Mouse (Mus musculus): ENCODE data around the gene Olfr1238. TPM values are rescaled to one million over a fixed set of nuclear protein-coding genes. Genes with fewer than 3 reads are reported as not detected.

The Olfr1238 gene
- polyA plus RNA-seq (2015; fragmentation: Nextera tagmentation; extraction: Ambion mirVana): not detected in 2 replicates

GRCm38 (mm10) chr2:89409576-89409975 lies at the start of gene Olfr1238:
Gene Olfr1238 (minus strand): TSS chr2:89409676.
- no peak for ATAC-seq
- TF ChIP-seq EP300 (IDR thresholded peaks at IDR 0.05; ENCODE audit: low read depth): no peak
- TF ChIP-seq CTCF (IDR thresholded peaks at IDR 0.05; ENCODE audit: low read depth): no peak
- Histone ChIP-seq H3K9ac (replicated peaks) (no peak within 1 kb of the TSS), H3K27ac (ENCODE audit: low read depth) (no peak within 1 kb of the TSS), H3K36me3 (replicated peaks; ENCODE audit: insufficient read depth, low read length) (no peaks in the 10 kb centered on the region), H3K4me1 (ENCODE audit: insufficient read depth) (no peaks in the 10 kb centered on the region), H3K4me2 (ENCODE audit: low read depth, low read length) (no peak within 1 kb of the TSS), H3K27me3 (ENCODE audit: insufficient read depth, low read length) (no peaks in the 10 kb centered on the region), H3K9me3 (ENCODE audit: low read length) (no peaks in the 10 kb centered on the region), H3K4me3 (ENCODE audit: low read depth, low read length) (no peak within 1 kb of the TSS)
- 82% methylated on average over 2 of the region's 2 CpGs for whole genome bisulfite sequencing (ENCODE audit: insufficient replicate concordance)
- no peak for DNase-seq

GRCm38 (mm10) chr2:89442900-89443299 lies 33.4 kb upstream of the Olfr1238 start, which contains the start of gene Olfr1240:
Gene Olfr1240 (minus strand): TSS chr2:89443000.
- Histone ChIP-seq H3K4me3 (ENCODE audit: low read depth, low read length) (no peak within 1 kb of the TSS), H3K9me3 (ENCODE audit: low read length) (no peaks in the 10 kb centered on the region), H3K4me1 (ENCODE audit: insufficient read depth) (no peaks in the 10 kb centered on the region), H3K36me3 (replicated peaks; ENCODE audit: insufficient read depth, low read length) (no peaks in the 10 kb centered on the region), H3K27ac (ENCODE audit: low read depth) (no peak within 1 kb of the TSS), H3K9ac (replicated peaks) (no peak within 1 kb of the TSS), H3K27me3 (ENCODE audit: insufficient read depth, low read length) (no peaks in the 10 kb centered on the region), H3K4me2 (ENCODE audit: low read depth, low read length) (no peak within 1 kb of the TSS)
- 74% methylated on average over 3 of the region's 3 CpGs for WGBS (ENCODE audit: insufficient replicate concordance)
- TF ChIP-seq CTCF (IDR thresholded peaks at IDR 0.05; ENCODE audit: low read depth) (no peak), EP300 (IDR thresholded peaks at IDR 0.05; ENCODE audit: low read depth) (no peak)
- DNase-seq (no peak), ATAC-seq (no peak)

- Histone ChIP-seq H3K4me1 (ENCODE audit: insufficient read depth) (no peaks in the 10 kb centered on the region), H3K9ac (replicated peaks) (no peak within 1 kb of the TSS), H3K4me3 (ENCODE audit: low read depth, low read length) (no peak within 1 kb of the TSS), H3K4me2 (ENCODE audit: low read depth, low read length) (no peak within 1 kb of the TSS), H3K27me3 (ENCODE audit: insufficient read depth, low read length) (no peaks in the 10 kb centered on the region), H3K36me3 (replicated peaks; ENCODE audit: insufficient read depth, low read length) (no peaks in the 10 kb centered on the region), H3K9me3 (ENCODE audit: low read length) (no peaks in the 10 kb centered on the region), H3K27ac (ENCODE audit: low read depth) (no peak within 1 kb of the TSS)
- DNase-seq (no peak), ATAC-seq (no peak)
- WGBS (ENCODE audit: insufficient replicate concordance): 81% methylated on average over 2 of the region's 2 CpGs
- no peak for TF ChIP-seq CTCF (IDR thresholded peaks at IDR 0.05; ENCODE audit: low read depth)
- TF ChIP-seq EP300 (IDR thresholded peaks at IDR 0.05; ENCODE audit: low read depth): no peak
Measured at GRCm38 (mm10) chr2:89420307-89420706, 10.8 kb upstream of the Olfr1238 start, which contains the start of gene Olfr1239. Gene Olfr1239 (minus strand): TSS chr2:89420407.

- Histone ChIP-seq H3K4me1 (ENCODE audit: insufficient read depth) (no peaks in the 10 kb centered on the region), H3K9me3 (ENCODE audit: low read length) (no peaks in the 10 kb centered on the region), H3K4me2 (ENCODE audit: low read depth, low read length) (no peak overlapping the region), H3K4me3 (ENCODE audit: low read depth, low read length) (no peak overlapping the region), H3K27me3 (ENCODE audit: insufficient read depth, low read length) (no peaks in the 10 kb centered on the region), H3K36me3 (replicated peaks; ENCODE audit: insufficient read depth, low read length) (no peaks in the 10 kb centered on the region), H3K27ac (ENCODE audit: low read depth) (no peak overlapping the region), H3K9ac (replicated peaks) (no peak overlapping the region)
- TF ChIP-seq EP300 (IDR thresholded peaks at IDR 0.05; ENCODE audit: low read depth) (no peak), CTCF (IDR thresholded peaks at IDR 0.05; ENCODE audit: low read depth) (no peak)
- ATAC-seq (no peak), DNase-seq (no peak)
- 93% methylated on average over 1 of the region's 1 CpGs for WGBS (ENCODE audit: insufficient replicate concordance)
Measured at GRCm38 (mm10) chr2:89414557-89414956, 5.1 kb upstream of the Olfr1238 start.

- TF ChIP-seq CTCF (IDR thresholded peaks at IDR 0.05; ENCODE audit: low read depth) (no peak), EP300 (IDR thresholded peaks at IDR 0.05; ENCODE audit: low read depth) (no peak)
- DNase-seq (no peak), ATAC-seq (no peak)
- H3K27ac ChIP-seq (ENCODE audit: low read depth): no peak overlapping the region
- no peak overlapping the region for H3K4me2 ChIP-seq (ENCODE audit: low read depth, low read length)
- H3K36me3 ChIP-seq (replicated peaks; ENCODE audit: insufficient read depth, low read length): no peaks in the 10 kb centered on the region
- H3K4me3 ChIP-seq (ENCODE audit: low read depth, low read length): no peak overlapping the region
- H3K9ac ChIP-seq (replicated peaks): no peak overlapping the region
- no peaks in the 10 kb centered on the region for H3K4me1 ChIP-seq (ENCODE audit: insufficient read depth)
- H3K27me3 ChIP-seq (ENCODE audit: insufficient read depth, low read length): no peaks in the 10 kb centered on the region
- WGBS (ENCODE audit: insufficient replicate concordance): 64% methylated on average over 1 of the region's 1 CpGs
- H3K9me3 ChIP-seq (ENCODE audit: low read length): no peaks in the 10 kb centered on the region
Measured at GRCm38 (mm10) chr2:89400882-89401281, 8.6 kb downstream of the Olfr1238 start.

GRCm38 (mm10) chr2:89364765-89365164 lies 44.7 kb downstream of the Olfr1238 start, which contains the start of gene Olfr1234:
Gene Olfr1234 (minus strand): TSS chr2:89364865.
- TF ChIP-seq CTCF (IDR thresholded peaks at IDR 0.05; ENCODE audit: low read depth) (no peak), EP300 (IDR thresholded peaks at IDR 0.05; ENCODE audit: low read depth) (no peak)

More at GRCm38 (mm10) chr2:89364765-89365164, 44.7 kb downstream of the Olfr1238 start, which contains the start of gene Olfr1234:
- DNase-seq (no peak), ATAC-seq (no peak)
- Histone ChIP-seq H3K9ac (replicated peaks) (no peak within 1 kb of the TSS), H3K27ac (ENCODE audit: low read depth) (no peak within 1 kb of the TSS), H3K4me3 (ENCODE audit: low read depth, low read length) (no peak within 1 kb of the TSS), H3K4me2 (ENCODE audit: low read depth, low read length) (no peak within 1 kb of the TSS), H3K9me3 (ENCODE audit: low read length) (no peaks in the 10 kb centered on the region), H3K27me3 (ENCODE audit: insufficient read depth, low read length) (no peaks in the 10 kb centered on the region), H3K36me3 (replicated peaks; ENCODE audit: insufficient read depth, low read length) (no peaks in the 10 kb centered on the region), H3K4me1 (ENCODE audit: insufficient read depth) (no peaks in the 10 kb centered on the region)
- 82% methylated on average over 4 of the region's 4 CpGs for WGBS (ENCODE audit: insufficient replicate concordance)

Other genes with a start within 250 kb of the Olfr1238 start
- not detected in 2 replicates for gene Olfr1224-ps1, start 245.6 kb downstream of the Olfr1238 start, polyA plus RNA-seq (2015; fragmentation: Nextera tagmentation; extraction: Ambion mirVana)
- not detected in 2 replicates for gene Olfr1225, start 235.0 kb downstream of the Olfr1238 start, polyA plus RNA-seq (2015; fragmentation: Nextera tagmentation; extraction: Ambion mirVana)
- not detected in 2 replicates for gene Olfr1226, start 209.6 kb downstream of the Olfr1238 start, polyA plus RNA-seq (2015; fragmentation: Nextera tagmentation; extraction: Ambion mirVana)
- gene Olfr1228, start 155.6 kb downstream of the Olfr1238 start, polyA plus RNA-seq (2015; fragmentation: Nextera tagmentation; extraction: Ambion mirVana): not detected in 2 replicates
- not detected in 2 replicates for gene Olfr1229, start 121.7 kb downstream of the Olfr1238 start, polyA plus RNA-seq (2015; fragmentation: Nextera tagmentation; extraction: Ambion mirVana)
- gene Olfr1230, start 112.4 kb downstream of the Olfr1238 start, polyA plus RNA-seq (2015; fragmentation: Nextera tagmentation; extraction: Ambion mirVana): not detected in 2 replicates
- not detected in 2 replicates for gene Olfr1231, start 102.6 kb downstream of the Olfr1238 start, polyA plus RNA-seq (2015; fragmentation: Nextera tagmentation; extraction: Ambion mirVana)
- not detected in 2 replicates for gene Olfr1232, start 80.0 kb downstream of the Olfr1238 start, polyA plus RNA-seq (2015; fragmentation: Nextera tagmentation; extraction: Ambion mirVana)
- not detected in 2 replicates for gene Olfr1233, start 67.3 kb downstream of the Olfr1238 start, polyA plus RNA-seq (2015; fragmentation: Nextera tagmentation; extraction: Ambion mirVana)
- not detected in 2 replicates for gene Olfr1234, start 44.8 kb downstream of the Olfr1238 start, polyA plus RNA-seq (2015; fragmentation: Nextera tagmentation; extraction: Ambion mirVana)
- gene Olfr1239, start 10.7 kb upstream of the Olfr1238 start, polyA plus RNA-seq (2015; fragmentation: Nextera tagmentation; extraction: Ambion mirVana): not detected in 2 replicates
- gene Olfr1240, start 33.3 kb upstream of the Olfr1238 start, polyA plus RNA-seq (2015; fragmentation: Nextera tagmentation; extraction: Ambion mirVana): not detected in 2 replicates
- not detected in 2 replicates for gene Olfr1241, start 77.5 kb upstream of the Olfr1238 start, polyA plus RNA-seq (2015; fragmentation: Nextera tagmentation; extraction: Ambion mirVana)
- not detected in 2 replicates for gene Olfr1242, start 88.7 kb upstream of the Olfr1238 start, polyA plus RNA-seq (2015; fragmentation: Nextera tagmentation; extraction: Ambion mirVana)
- gene Olfr1243, start 121.8 kb upstream of the Olfr1238 start, polyA plus RNA-seq (2015; fragmentation: Nextera tagmentation; extraction: Ambion mirVana): not detected in 2 replicates
- gene Olfr1245, start 168.8 kb upstream of the Olfr1238 start, polyA plus RNA-seq (2015; fragmentation: Nextera tagmentation; extraction: Ambion mirVana): not detected in 2 replicates
- gene Olfr1246, start 183.5 kb upstream of the Olfr1238 start, polyA plus RNA-seq (2015; fragmentation: Nextera tagmentation; extraction: Ambion mirVana): not detected in 2 replicates
- not detected in 2 replicates for gene Olfr1247, start 204.5 kb upstream of the Olfr1238 start, polyA plus RNA-seq (2015; fragmentation: Nextera tagmentation; extraction: Ambion mirVana)
- not detected in 2 replicates for gene Olfr1248, start 208.6 kb upstream of the Olfr1238 start, polyA plus RNA-seq (2015; fragmentation: Nextera tagmentation; extraction: Ambion mirVana)
- gene Olfr1249, start 225.3 kb upstream of the Olfr1238 start, polyA plus RNA-seq (2015; fragmentation: Nextera tagmentation; extraction: Ambion mirVana): not detected in 2 replicates

Measured in liver, postnatal 0 days (tissue).